Mouse (Mus musculus) lung, embryonic 14.5 days (tissue): Measurements from ENCODE around the gene Ddx27. TPM values are rescaled to one million over a fixed set of nuclear protein-coding genes. Genes with fewer than 3 reads are reported as not detected.

Source experiments
- ATAC-seq: fragments of 200-750 bp; cut with Nextera tagmentation; 2 replicates; pipeline ENCODE4 v1.8.0; 2017; ENCODE audit warnings: mild to moderate bottlenecking, moderate TSS enrichment, moderate library complexity; ENCODE audit not compliant: insufficient read depth
- DNase-seq: peaks from one replicate; pipeline ENCODE4 v3.0.0-alpha.2; 2015
- H3K27ac ChIP-seq: fragments of 300-500 bp; sonication (generic); 2 replicates; pipeline ENCODE4 v1.5.1; 2014; ENCODE audit warnings: low read depth, mild to moderate bottlenecking, moderate library complexity
- H3K27me3 ChIP-seq: fragments of 300-500 bp; sonication (generic); 2 replicates; pipeline ENCODE4 v1.6.1; 2014; ENCODE audit warnings: low read length, control low read depth; ENCODE audit not compliant: insufficient read depth
- H3K36me3 ChIP-seq: fragments of 300-500 bp; sonication (generic); 2 replicates; pipeline ENCODE4 v1.6.1; 2014; ENCODE audit warnings: control low read depth; ENCODE audit not compliant: insufficient read depth
- H3K4me1 ChIP-seq: fragments of 300-500 bp; sonication (generic); 2 replicates; pipeline ENCODE4 v1.6.1; 2014; ENCODE audit warnings: antibody characterized with exemption, control low read depth; ENCODE audit not compliant: insufficient read depth
- H3K4me2 ChIP-seq: fragments of 300-500 bp; sonication (generic); 2 replicates; pipeline ENCODE4 v1.6.1; 2014; ENCODE audit warnings: mild to moderate bottlenecking
- H3K4me3 ChIP-seq: fragments of 300-500 bp; sonication (generic); 2 replicates; pipeline ENCODE4 v1.5.1; 2014; ENCODE audit warnings: low read depth, low read length
- H3K9ac ChIP-seq: fragments of 300-500 bp; sonication (generic); 2 replicates; pipeline ENCODE4 v1.6.1; 2014
- H3K9me3 ChIP-seq: fragments of 300-500 bp; sonication (generic); 2 replicates; pipeline ENCODE4 v1.6.1; 2016; ENCODE audit warnings: low read depth, low read length, control low read depth
- CTCF ChIP-seq: IDR thresholded peaks from 2 replicates; pipeline ENCODE4 v1.5.1; 2016; ENCODE audit warnings: antibody characterized with exemption, low read depth
- WGBS: fragments of 180-500 bp; shearing (Covaris S2); extraction: QIAGEN DNeasy Blood & Tissue Kit; methylation state at CpG from one replicate; pipeline ENCODE4 v1.1.7; 2014; 5-methylcytosine and 5-hydroxymethylcytosine counted together
- polyA plus RNA-seq: library from polyadenylated mRNA; unstranded; fragments of >200 nt; fragmentation: Nextera tagmentation; extraction: Ambion mirVana; gene quantifications from 2 replicates; pipeline ENCODE4 v1.2.1, GENCODE M21; 2014

Ddx27 gene
- polyA plus RNA-seq, 1 experiment from 2014 or later = 52.6 TPM

- Histone ChIP-seq H3K4me1 (peaks cover 4% of the 10 kb centered on the region; the same call in 1 of the 2 replicates), H3K9ac (no peak overlapping the region), H3K4me3 (no peak overlapping the region), H3K27me3 (no peaks in the 10 kb centered on the region), H3K36me3 (no peaks in the 10 kb centered on the region; the same call in 1 of the 2 replicates), H3K9me3 (no peaks in the 10 kb centered on the region), H3K27ac (no peak overlapping the region), H3K4me2 (no peak overlapping the region)
- WGBS = 61% methylated on average over 7 of the region's 7 CpGs
- no peak for DNase-seq
- no peak for TF ChIP-seq CTCF
- no peak for ATAC-seq
Observed at GRCm38 (mm10) chr2:166990861-166991260, 24.1 kb upstream of the Ddx27 start.

GRCm38 (mm10) chr2:166991945-166992344, 23.0 kb upstream of the Ddx27 start:
- Histone ChIP-seq H3K27me3 (no peaks in the 10 kb centered on the region), H3K27ac (no peak overlapping the region), H3K9me3 (no peaks in the 10 kb centered on the region), H3K4me1 (peaks cover 4% of the 10 kb centered on the region; the same call in 1 of the 2 replicates), H3K4me2 (no peak overlapping the region), H3K36me3 (no peaks in the 10 kb centered on the region; the same call in 1 of the 2 replicates), H3K4me3 (no peak overlapping the region), H3K9ac (no peak overlapping the region)
- no peak for TF ChIP-seq CTCF
- DNase-seq (no peak), ATAC-seq (no peak)

GRCm38 (mm10) chr2:166995021-166995795, 19.8 kb upstream of the Ddx27 start:
- no peak for TF ChIP-seq CTCF
- Histone ChIP-seq H3K27ac (peak overlapping the region; percentile 97), H3K4me3 (peak overlapping the region; percentile 91), H3K27me3 (no peaks in the 10 kb centered on the region), H3K9ac (peak overlapping the region; percentile 97), H3K36me3 (no peaks in the 10 kb centered on the region), H3K9me3 (no peaks in the 10 kb centered on the region), H3K4me1 (peaks cover 4% of the 10 kb centered on the region; the same call in 1 of the 2 replicates), H3K4me2 (peak overlapping the region; percentile 95)
- ATAC-seq (peak; percentile 1; the same call in 1 of the 2 replicates), DNase-seq (peak; percentile 21)
- WGBS = 2% methylated on average over 28 of the region's 28 CpGs

- Histone ChIP-seq H3K4me3 (peak within 1 kb of the TSS; percentile 91), H3K27me3 (no peaks in the 10 kb centered on the region), H3K9me3 (no peaks in the 10 kb centered on the region), H3K36me3 (no peaks in the 10 kb centered on the region), H3K4me1 (peaks cover 4% of the 10 kb centered on the region; the same call in 1 of the 2 replicates), H3K9ac (peak within 1 kb of the TSS; percentile 97), H3K4me2 (peak within 1 kb of the TSS; percentile 95), H3K27ac (peak within 1 kb of the TSS; percentile 97)
- no peak for TF ChIP-seq CTCF
- under 1% methylated on average over 77 of the region's 88 CpGs for WGBS
- peak; percentile 99 for DNase-seq
- peak; percentile 100 for ATAC-seq
Observed at GRCm38 (mm10) chr2:166995796-166996532, 19.0 kb upstream of the Ddx27 start, which contains the start of gene Stau1. Gene Stau1, minus strand, starts transcription at chr2:166996299.

- DNase-seq (no peak), ATAC-seq (peak; percentile 23)
- no peaks in the 10 kb centered on the region for H3K27me3 ChIP-seq
- H3K4me1 ChIP-seq = peaks cover 4% of the 10 kb centered on the region; the same call in 1 of the 2 replicates
- no peaks in the 10 kb centered on the region for H3K36me3 ChIP-seq
- TF ChIP-seq CTCF = no peak
- peak overlapping the region; percentile 82 for H3K27ac ChIP-seq
- peak overlapping the region; percentile 91 for H3K4me3 ChIP-seq
- peak overlapping the region; percentile 97 for H3K9ac ChIP-seq
- peak overlapping the region; percentile 65 for H3K4me2 ChIP-seq
- H3K9me3 ChIP-seq = no peaks in the 10 kb centered on the region
- WGBS = 33% methylated on average over 8 of the region's 8 CpGs
Observed at GRCm38 (mm10) chr2:166996533-166996894, 18.5 kb upstream of the Ddx27 start.

- Histone ChIP-seq H3K4me2 (no peak overlapping the region), H3K9me3 (no peaks in the 10 kb centered on the region), H3K27me3 (no peaks in the 10 kb centered on the region), H3K9ac (no peak overlapping the region), H3K4me1 (no peaks in the 10 kb centered on the region), H3K27ac (no peak overlapping the region), H3K36me3 (no peaks in the 10 kb centered on the region), H3K4me3 (no peak overlapping the region)
- 70% methylated on average over 9 of the region's 9 CpGs for WGBS
- TF ChIP-seq CTCF = no peak
- ATAC-seq (no peak), DNase-seq (no peak)
Observed at GRCm38 (mm10) chr2:167001486-167001885, 13.5 kb upstream of the Ddx27 start.
